Mouse (Mus musculus) heart, adult 2 months (tissue): ENCODE data around the gene Reg4. TPM values are rescaled to one million over a fixed set of nuclear protein-coding genes. Genes with fewer than 3 reads are reported as not detected.

Source experiments
- DNase-seq, 2 experiments: peaks; one replicate each; pipeline ENCODE4 v3.0.0; 2021
- H3K27ac ChIP-seq: fragments of 200-600 bp; 2 replicates; pipeline ENCODE4 v1.8.1; 2022
- H3K27me3 ChIP-seq: fragments of 200-500 bp; 2 replicates; pipeline ENCODE4 v1.6.1; 2012; ENCODE audit warnings: mild to moderate bottlenecking, low read length, inconsistent platforms, mixed read lengths; ENCODE audit not compliant: control insufficient read depth, insufficient read depth
- H3K36me3 ChIP-seq: fragments of 200-500 bp; 2 replicates; pipeline ENCODE4 v1.6.1; 2012; ENCODE audit warnings: low read length, inconsistent platforms; ENCODE audit not compliant: control insufficient read depth, insufficient read depth
- H3K4me1 ChIP-seq: fragments of 200-500 bp; 2 replicates; pipeline ENCODE4 v1.6.1; 2011; ENCODE audit warnings: low read length; ENCODE audit not compliant: control insufficient read depth, insufficient read depth
- H3K4me3 ChIP-seq: fragments of 200-600 bp; 2 replicates; pipeline ENCODE4 v1.8.1; 2022
- H3K79me2 ChIP-seq: fragments of 200-500 bp; replicated peaks from 2 replicates; pipeline ENCODE4 v1.6.1; 2012; ENCODE audit warnings: mild to moderate bottlenecking, inconsistent platforms, low read length, moderate library complexity, mixed read lengths; ENCODE audit not compliant: control insufficient read depth, insufficient read depth
- H3K9ac ChIP-seq: fragments of 200-500 bp; 2 replicates; pipeline ENCODE4 v1.6.1; 2012; ENCODE audit warnings: low read depth, mild to moderate bottlenecking, control low read depth, inconsistent platforms, low read length, mixed read lengths
- CTCF ChIP-seq: fragments of 200-600 bp; IDR thresholded peaks from 2 replicates; pipeline ENCODE4 v1.8.1; 2022; ENCODE audit warnings: antibody characterized with exemption, mild to moderate bottlenecking, moderate library complexity
- EP300 ChIP-seq: fragments of 200-500 bp; IDR thresholded peaks from 2 replicates; pipeline ENCODE4 v1.6.1; 2011; ENCODE audit warnings: low read depth, low read length, control low read depth; ENCODE audit not compliant: insufficient read depth
- POLR2A ChIP-seq: fragments of 200-500 bp; IDR thresholded peaks from 2 replicates; pipeline ENCODE4 v1.6.1; 2011; ENCODE audit warnings: mild to moderate bottlenecking, low read depth, low read length, control low read depth; ENCODE audit not compliant: insufficient read depth
- WGBS: fragments of 180-500 bp; shearing (Covaris S2); methylation state at CpG from one replicate; pipeline ENCODE4 v1.1.7; 2018; 5-methylcytosine and 5-hydroxymethylcytosine counted together
- intact Hi-C: fragments of 180-260 bp; cut with DNase I; formaldehyde crosslinking; loops from one replicate; pipeline ENCODE4 v1.15.1; 2025
- polyA plus RNA-seq: library from polyadenylated mRNA; depleted of rRNA; stranded (reverse); fragments of >200 nt; gene quantifications from 2 replicates; pipeline ENCODE4 v1.2.3, GENCODE M21; 2012
- total RNA-seq, 2 experiments: library from RNA; stranded (reverse); gene quantifications; 2 replicates each; pipeline ENCODE4 v1.2.3; 2021

Gene Reg4
- total and polyA plus RNA-seq, 3 experiments = not detected

DNA sequence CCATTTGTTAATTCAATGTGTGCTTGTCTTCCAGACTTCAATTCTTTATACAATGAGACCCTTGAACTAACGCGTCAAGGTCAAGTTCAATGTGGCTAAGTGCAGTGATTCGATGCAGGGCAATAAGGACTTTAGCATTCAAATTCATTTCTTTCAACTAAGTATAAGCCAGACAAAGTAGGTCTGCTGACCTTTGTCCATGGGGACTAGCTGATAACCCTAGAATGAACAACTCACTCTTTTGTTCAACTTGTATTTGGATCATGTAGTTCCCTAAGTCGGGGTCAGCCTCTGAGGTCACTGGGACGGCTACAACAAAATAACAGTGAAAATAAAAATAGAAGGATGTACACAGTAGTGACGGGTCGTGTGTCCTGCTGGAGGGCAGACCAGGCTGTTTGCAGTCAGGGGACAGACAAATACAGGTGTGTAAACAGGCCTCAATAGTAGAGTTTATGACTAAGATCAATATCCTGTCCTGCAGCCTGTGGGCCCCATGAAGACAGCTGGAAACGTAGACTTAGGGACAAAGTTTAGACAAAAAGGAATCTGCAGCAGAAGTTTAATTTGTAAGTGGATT lies 20.6 kb downstream of the Reg4 start:
- WGBS = 75% methylated on average over 8 of the region's 8 CpGs
- intact Hi-C loops = no loop called here
- Histone ChIP-seq H3K27ac (no peak overlapping the region), H3K36me3 (no peaks in the 10 kb centered on the region), H3K4me3 (no peak overlapping the region), H3K27me3 (no peaks in the 10 kb centered on the region), H3K9ac (no peak overlapping the region), H3K4me1 (no peaks in the 10 kb centered on the region), H3K79me2 (no peaks in the 10 kb centered on the region)
- TF ChIP-seq CTCF = no peak
- no peak for TF ChIP-seq EP300
- no peak for TF ChIP-seq POLR2A
- DNase-seq = no peak

DNA sequence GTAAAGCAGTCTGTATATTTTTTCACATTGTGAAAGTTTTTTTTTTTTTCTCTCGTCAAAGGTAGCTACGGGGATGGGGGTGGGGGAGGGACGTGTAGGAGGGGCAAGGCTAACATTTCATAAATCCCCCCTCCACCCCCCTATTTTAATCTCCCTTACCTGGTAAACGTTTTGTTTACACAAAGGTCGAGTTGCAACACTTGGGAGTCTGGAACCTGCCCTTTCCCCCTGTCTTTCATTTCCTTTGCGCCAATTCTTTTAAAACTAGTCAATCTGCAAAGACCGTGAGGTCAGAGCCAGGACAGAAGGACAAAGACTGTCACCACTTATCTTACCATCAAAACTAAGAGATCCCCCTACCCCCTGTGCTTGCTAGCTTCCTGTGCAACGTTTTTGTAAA lies 23.9 kb downstream of the Reg4 start:
- H3K9ac ChIP-seq = no peak overlapping the region
- no peak overlapping the region for H3K4me3 ChIP-seq
- no peaks in the 10 kb centered on the region for H3K4me1 ChIP-seq
- H3K36me3 ChIP-seq = no peaks in the 10 kb centered on the region
- DNase-seq = no peak
- H3K27ac ChIP-seq = no peak overlapping the region
- intact Hi-C loops = no loop called here
- H3K79me2 ChIP-seq = no peaks in the 10 kb centered on the region
- H3K27me3 ChIP-seq = no peaks in the 10 kb centered on the region
- 37% methylated on average over 8 of the region's 8 CpGs for WGBS
- TF ChIP-seq EP300 (no peak), CTCF (no peak)

DNA sequence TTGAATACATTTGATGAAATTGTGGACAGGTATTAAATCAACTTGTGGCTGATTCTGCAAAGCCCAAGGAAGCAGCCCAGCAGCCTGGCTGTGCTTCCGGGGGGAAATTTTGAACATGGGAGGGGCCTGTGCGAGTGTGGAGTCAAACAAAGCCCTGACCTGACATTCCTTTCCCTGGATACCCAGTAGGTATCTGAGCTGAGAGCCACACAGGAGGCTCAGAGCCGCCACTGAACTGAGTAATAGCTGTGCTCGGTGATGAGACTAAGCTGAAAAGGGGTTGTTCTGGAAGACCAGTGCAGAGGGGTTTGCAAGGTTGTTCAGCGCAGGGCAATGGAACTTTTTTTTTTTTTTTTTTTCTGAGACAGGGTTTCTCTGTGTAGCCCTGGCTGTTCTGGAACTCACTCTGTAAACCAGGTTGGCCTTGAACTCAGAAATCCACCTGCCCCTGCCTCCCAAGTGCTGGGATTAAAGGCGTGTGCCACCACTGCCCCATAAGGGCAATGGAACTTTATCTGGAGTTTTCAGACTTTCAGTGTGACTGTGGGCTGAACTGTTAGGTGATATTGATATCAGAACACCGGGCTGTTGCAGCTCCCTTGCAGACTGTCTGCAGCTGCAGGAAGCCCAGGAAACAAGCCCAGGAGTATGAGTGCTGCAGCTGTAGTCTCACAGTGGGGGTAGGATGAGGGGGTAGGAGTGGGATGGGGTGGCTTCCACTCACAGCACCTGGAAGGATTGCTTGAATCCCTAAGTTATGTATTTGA lies 25.2 kb downstream of the Reg4 start:
- Histone ChIP-seq H3K27me3 (no peaks in the 10 kb centered on the region), H3K79me2 (no peaks in the 10 kb centered on the region), H3K4me1 (no peaks in the 10 kb centered on the region), H3K36me3 (no peaks in the 10 kb centered on the region), H3K9ac (no peak overlapping the region), H3K4me3 (no peak overlapping the region), H3K27ac (no peak overlapping the region)
- 58% methylated on average over 7 of the region's 7 CpGs for WGBS
- DNase-seq = no peak
- intact Hi-C loops = no loop called here
- TF ChIP-seq EP300 = no peak
- no peak for TF ChIP-seq CTCF
- no peak for TF ChIP-seq POLR2A

DNA sequence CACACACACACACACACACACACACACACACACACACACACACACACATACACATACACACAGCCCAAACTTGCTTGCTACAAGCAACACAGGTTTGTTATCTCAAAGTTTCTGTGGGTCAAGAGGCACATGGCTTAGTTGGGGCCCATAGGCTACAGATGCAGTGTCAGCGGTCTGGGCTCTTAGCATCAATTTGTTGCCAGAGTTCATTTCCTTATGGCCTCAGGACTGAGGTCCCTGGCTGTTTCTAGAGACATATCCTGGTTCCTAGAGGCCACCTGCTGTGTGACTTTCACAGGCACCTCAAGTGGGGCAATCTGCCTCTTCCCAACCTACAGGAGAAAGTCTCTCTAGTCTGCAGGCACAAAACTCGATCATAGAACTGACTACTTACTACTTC lies 27.4 kb downstream of the Reg4 start:
- H3K27ac ChIP-seq = no peak overlapping the region
- no peak for DNase-seq
- intact Hi-C loops = no loop called here
- H3K9ac ChIP-seq = no peak overlapping the region
- no peaks in the 10 kb centered on the region for H3K79me2 ChIP-seq
- no peak overlapping the region for H3K4me3 ChIP-seq
- no peaks in the 10 kb centered on the region for H3K27me3 ChIP-seq
- H3K4me1 ChIP-seq = no peaks in the 10 kb centered on the region
- TF ChIP-seq EP300 (no peak), CTCF (no peak), POLR2A (no peak)
- H3K36me3 ChIP-seq = no peaks in the 10 kb centered on the region
- 79% methylated on average over 2 of the region's 2 CpGs for WGBS

DNA sequence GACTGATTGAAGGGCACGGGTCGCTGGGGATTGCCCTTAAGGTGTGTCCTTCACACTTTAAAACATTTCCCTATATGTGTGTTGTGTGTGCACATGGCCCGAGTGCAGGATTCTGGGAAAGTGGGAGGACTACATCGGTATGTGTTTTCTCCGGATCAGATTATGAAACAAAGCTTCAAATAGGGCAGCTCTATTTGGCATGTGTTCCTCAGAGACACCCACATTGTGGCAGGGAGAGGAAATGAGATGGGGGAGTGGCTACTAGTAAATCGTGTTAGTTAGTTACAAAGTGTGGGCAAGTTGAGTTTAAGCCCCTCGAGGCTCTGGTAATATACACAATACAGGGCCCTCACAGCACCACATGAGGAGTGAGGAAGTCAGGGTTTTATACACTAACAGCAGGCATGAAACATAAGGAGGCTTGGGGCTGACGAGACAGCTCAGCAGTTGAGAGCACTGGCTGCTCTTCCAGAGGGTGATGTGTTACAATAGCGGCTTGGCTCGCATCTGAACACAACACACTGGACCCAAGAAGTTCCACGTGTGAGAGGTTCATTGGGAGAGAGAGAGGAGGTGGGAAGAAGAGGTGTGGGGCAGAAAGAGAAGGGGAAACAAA lies 28.0 kb downstream of the Reg4 start:
- Histone ChIP-seq H3K27ac (no peak overlapping the region), H3K9ac (no peak overlapping the region), H3K27me3 (no peaks in the 10 kb centered on the region), H3K4me3 (no peak overlapping the region), H3K36me3 (no peaks in the 10 kb centered on the region), H3K4me1 (no peaks in the 10 kb centered on the region), H3K79me2 (no peaks in the 10 kb centered on the region)
- intact Hi-C loops = no loop called here
- TF ChIP-seq POLR2A = no peak
- TF ChIP-seq CTCF = no peak
- no peak for TF ChIP-seq EP300
- 75% methylated on average over 11 of the region's 11 CpGs for WGBS
- DNase-seq = no peak

DNA sequence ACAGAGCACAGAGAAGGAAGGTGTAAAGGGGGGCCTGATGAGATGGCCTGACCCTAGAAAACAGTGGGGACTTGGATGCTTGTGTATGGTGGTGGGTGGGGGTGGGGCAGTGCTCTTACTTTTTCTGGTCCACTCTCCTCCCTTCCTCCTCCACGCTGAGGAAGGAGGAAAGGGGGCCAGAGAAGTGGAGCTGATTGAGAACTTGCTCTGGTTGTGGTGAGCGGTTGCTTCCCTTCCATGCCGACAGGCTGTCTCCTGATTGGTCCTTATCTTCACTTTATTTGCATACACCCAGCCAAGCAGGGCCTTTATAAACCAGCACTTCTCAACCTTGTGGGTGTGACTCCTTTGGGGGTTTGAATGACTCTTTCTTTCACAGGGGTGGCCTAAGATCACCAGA lies 32.1 kb downstream of the Reg4 start:
- TF ChIP-seq POLR2A (no peak), CTCF (no peak), EP300 (no peak)
- Histone ChIP-seq H3K9ac (no peak overlapping the region), H3K27me3 (no peaks in the 10 kb centered on the region), H3K79me2 (no peaks in the 10 kb centered on the region), H3K36me3 (no peaks in the 10 kb centered on the region), H3K27ac (no peak overlapping the region), H3K4me3 (no peak overlapping the region), H3K4me1 (no peaks in the 10 kb centered on the region; the same call in 1 of the 2 replicates)
- intact Hi-C loops = no loop called here
- DNase-seq = no peak
- 82% methylated on average over 3 of the region's 3 CpGs for WGBS
